Mouse (Mus musculus) myocyte (in vitro differentiated cells): ENCODE measurements around the gene Baz1a.

Source experiments
- CEBPB ChIP-seq: IDR thresholded peaks from 2 replicates; pipeline ENCODE4 v1.6.1; 2011; ENCODE audit warnings: mild to moderate bottlenecking, moderate library complexity; ENCODE audit not compliant: poor library complexity, insufficient read depth, severe bottlenecking
- MAX ChIP-seq: IDR thresholded peaks from one replicate; pipeline ENCODE4 v1.6.1; 2011; ENCODE audit warnings: low read depth, mild to moderate bottlenecking, control low read depth
- POLR2A ChIP-seq: IDR thresholded peaks from one replicate; pipeline ENCODE4 v1.6.1; 2011; ENCODE audit warnings: low read depth, mild to moderate bottlenecking, control low read depth, moderate library complexity; ENCODE audit not compliant: insufficient read length
- SRF ChIP-seq: IDR thresholded peaks from one replicate; pipeline ENCODE4 v1.6.1; 2011; ENCODE audit warnings: low read depth; ENCODE audit not compliant: control insufficient read depth, insufficient read length
- TCF12 ChIP-seq: IDR thresholded peaks from one replicate; pipeline ENCODE4 v1.6.1; 2011; ENCODE audit warnings: mild to moderate bottlenecking, control low read depth; ENCODE audit not compliant: poor library complexity, insufficient read depth, severe bottlenecking

GRCm38 (mm10) chr12:54887580-54888127 is 126.5 kb downstream of the Baz1a start:
- TF ChIP-seq POLR2A = no peak
- no peak for TF ChIP-seq MAX
- TF ChIP-seq TCF12 = no peak
- no peak for TF ChIP-seq CEBPB
- TF ChIP-seq SRF = no peak
